Mouse (Mus musculus) megakaryocyte progenitor cell, adult 5-6 weeks (primary cell): Measurements from ENCODE around the gene Hmx3. TPM values are rescaled to one million over a fixed set of nuclear protein-coding genes. Genes with fewer than 3 reads are reported as not detected.

Experiments
- ATAC-seq: replicated peaks from 2 replicates; pipeline ENCODE4 v1.8.0; 2016; ENCODE audit warnings: mild to moderate bottlenecking, moderate TSS enrichment, inconsistent platforms; ENCODE audit not compliant: poor library complexity
- total RNA-seq, 2 experiments: library from RNA; stranded (forward) in 1 of 2; stranded (reverse) in 1 of 2; fragments of 157-497, 149-512 nt in 1 of 2; fragments of 200-1000 nt in 1 of 2; gene quantifications; 2 replicates each; pipeline versions ENCODE4 v1.2.3 to v1.2.4; 2015 to 2017

The Hmx3 gene
- total RNA-seq, 2 experiments from 2014 or later = not detected

DNA sequence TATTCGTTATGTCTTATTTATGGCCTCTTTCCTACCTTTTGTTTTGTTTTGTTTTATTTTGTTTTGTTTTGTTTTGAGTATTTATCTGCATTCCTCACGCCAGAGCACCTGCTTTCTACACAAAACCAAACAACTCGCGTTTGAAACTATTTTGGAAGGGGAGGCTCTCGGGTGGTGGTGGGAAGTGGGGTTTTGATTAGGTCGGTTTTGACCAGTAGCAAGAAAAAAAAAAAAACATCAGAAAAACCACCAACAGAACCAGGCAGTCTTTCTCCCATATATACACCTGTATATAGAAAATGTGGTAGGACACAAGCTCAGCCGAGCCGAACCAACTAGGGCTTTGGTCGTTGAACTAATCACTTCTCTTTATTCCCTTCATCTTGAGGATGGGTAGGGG, 13.4 kb downstream of the Hmx3 start:
- ATAC-seq = no peak

DNA sequence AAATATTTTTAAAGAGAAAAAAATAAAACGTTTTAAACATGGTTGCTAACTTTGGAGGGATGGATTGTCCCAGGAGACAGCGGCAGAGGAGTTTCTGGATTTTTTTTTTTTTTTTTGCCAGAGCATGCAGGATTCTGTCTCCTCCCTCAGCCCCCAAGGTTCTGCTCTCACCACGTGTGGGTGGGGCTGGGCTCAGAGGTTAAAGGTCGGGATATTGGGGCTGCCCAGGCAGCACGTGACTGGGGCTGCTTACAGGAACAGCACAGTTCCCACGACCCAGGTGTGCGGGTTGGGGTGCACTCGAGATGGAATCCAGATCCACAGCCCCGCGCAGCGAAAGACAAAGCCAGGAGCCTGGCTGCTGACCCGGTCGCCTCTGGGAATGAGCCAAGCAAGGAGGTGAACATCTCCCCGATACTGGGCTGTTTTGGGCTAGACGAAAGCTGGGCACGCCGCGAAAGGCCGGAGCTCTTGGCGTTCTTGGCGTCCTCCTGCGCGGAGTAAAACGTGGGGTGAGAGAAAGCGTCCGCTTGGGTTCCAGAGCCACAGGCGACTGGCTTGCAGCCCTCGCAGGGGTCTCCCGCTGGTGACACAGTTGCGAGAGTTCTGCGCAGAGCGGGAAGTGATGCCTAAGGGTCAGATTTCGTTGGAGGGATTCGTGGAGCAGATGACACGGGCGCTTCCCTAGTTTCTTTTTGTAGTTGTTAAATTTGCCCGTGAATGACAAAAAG, 14.0 kb downstream of the Hmx3 start:
- no peak for ATAC-seq

DNA sequence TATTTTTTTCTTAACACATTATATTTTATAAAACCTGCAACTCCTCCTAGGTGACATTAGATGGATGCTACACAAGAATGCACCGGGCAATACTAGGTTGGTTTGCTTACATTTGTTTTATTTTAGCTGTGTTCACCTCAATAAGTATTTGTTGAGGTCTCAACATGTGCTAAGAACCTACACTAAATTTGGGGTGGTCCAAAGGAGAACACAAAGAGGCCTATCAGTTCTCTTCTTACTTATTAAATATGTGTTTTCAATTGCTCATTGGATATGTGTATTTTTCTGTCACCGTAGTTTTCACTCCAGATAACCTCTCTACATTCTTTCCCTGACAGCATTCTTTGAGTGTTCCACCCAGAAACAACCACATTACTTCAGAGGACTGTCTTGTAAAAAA, 15.1 kb downstream of the Hmx3 start:
- no peak for ATAC-seq

DNA sequence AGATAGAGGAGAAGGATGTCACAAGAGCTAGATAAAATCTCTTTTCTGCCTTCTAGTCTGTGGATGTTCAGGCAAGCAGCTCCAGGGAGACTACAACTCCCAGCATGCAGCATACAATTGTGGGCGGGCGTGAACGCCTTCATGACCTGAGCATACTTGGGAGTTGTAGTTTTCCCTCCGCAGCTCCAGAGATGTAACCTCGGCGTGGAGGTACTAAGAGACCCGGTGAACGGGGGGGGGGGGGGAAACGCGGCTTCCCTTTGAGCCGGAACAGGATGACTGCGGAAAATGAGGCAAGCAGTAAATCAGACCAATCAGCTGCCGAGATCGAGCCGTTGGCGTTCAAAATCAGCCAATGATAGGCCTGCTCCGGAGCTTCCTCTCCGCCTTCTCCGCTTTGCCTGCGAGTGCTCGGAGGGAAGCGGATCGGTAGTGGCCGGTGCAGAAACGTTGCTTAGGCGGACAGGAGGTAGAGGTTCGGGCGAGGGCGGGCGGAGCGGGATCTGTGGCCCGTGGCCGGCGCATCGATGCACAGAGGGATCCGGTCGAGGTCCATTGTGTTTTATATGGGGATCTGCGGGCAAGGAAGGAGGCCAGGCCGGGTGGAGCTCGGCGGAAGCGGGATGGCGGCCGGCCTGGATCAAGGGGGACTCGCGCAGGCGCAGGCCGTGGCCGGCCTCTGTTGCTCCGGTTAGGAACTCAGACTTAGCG, 17.5 kb downstream of the Hmx3 start, which contains the start of gene Bub3:
Bub3 (plus strand) TSS at position 237 of the 711 bp plus-strand sequence.
- peak; percentile 89 for ATAC-seq

DNA sequence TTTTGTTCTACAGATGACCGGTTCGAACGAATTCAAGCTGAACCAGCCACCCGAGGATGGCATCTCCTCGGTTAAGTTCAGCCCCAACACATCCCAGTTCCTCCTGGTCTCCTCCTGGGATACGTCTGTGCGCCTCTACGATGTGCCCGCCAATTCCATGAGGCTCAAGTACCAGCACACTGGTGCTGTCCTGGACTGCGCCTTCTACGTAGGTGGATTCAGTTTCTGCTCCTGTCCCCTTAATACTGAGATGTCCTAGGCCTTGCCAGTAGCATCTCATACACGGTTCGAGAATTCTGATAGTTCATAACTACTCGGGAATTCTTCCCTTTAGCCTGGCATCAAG, 18.0 kb downstream of the Hmx3 start:
- peak; percentile 11 for ATAC-seq

DNA sequence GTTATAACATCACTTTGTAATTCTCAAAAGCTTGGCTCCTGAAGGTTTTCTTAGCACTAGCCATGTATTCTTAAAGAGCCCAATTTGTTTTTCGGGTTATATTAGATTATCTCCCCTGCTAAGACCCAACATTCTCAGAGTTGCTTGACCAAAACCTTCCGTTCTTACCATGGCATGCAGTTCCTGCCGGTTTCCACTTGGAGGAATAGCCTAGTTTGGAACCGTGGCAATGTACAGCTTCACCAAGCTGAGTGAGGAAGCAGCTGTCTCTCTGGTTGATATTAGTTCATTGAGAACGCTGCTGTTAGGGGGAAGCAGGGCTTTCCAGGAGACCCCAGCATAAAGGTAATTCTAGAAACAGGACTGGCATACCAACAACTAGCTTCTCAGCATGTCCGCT, 32.6 kb downstream of the Hmx3 start:
- ATAC-seq = no peak

DNA sequence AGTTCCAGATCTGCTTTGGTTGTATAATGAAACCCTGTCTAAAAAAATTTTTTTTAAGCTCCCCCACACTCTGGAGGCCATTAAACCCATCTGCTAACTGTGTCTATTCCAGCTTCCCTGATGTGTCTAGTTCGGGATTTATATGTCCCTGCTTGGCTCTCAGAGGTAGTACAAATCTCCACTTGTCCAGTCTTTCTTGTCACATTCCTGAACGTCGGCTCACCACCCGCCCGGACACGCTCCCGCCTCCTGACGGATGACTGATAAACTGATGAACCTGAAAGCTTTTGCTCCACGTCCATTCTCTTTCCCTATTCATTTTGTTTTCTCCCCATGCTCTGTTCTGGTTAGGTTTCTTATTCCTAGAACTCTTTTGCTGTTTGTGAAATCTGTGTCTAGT, 39.5 kb downstream of the Hmx3 start:
- no peak for ATAC-seq

DNA sequence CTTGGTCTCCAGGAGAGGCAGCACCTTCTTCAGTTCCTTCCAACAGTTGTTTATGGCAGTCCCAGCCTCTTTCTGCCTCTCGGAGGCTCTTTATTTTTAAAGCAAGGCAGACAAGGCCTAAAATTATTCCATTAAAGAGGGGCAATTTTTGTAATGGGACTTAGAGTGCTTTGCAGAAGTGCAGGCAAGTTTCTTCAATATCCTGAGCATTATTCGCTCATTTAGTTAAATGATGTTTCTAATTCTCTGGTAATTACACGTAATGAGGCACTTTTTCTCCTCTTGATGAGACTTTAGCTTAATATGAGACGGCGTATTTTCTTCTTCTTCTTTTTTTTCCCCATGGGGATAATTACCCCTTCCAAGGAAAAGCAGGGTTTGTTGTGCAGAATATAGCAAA, 42.9 kb downstream of the Hmx3 start:
- ATAC-seq = no peak

Other genes with a start within 250 kb of the Hmx3 start
- gene Cuzd1, start 220.6 kb upstream of the Hmx3 start, total RNA-seq (2015) = 0.17 TPM in 1 of 2 replicates, not detected in the other
- not detected in 2 replicates for gene Cuzd1, start 220.6 kb upstream of the Hmx3 start, total RNA-seq (2017)
- gene Fam24b, start 213.4 kb upstream of the Hmx3 start, total RNA-seq (2015) = not detected in 2 replicates
- gene Fam24b, start 213.4 kb upstream of the Hmx3 start, total RNA-seq (2017) = not detected in 2 replicates
- gene Fam24a, start 209.0 kb upstream of the Hmx3 start, total RNA-seq (2015) = not detected in 2 replicates
- not detected in 2 replicates for gene Fam24a, start 209.0 kb upstream of the Hmx3 start, total RNA-seq (2017)
- gene 2310057M21Rik, start 180.1 kb upstream of the Hmx3 start, total RNA-seq (2015) = 11.0 and 21.7 TPM in 2 replicates
- gene 2310057M21Rik, start 180.1 kb upstream of the Hmx3 start, total RNA-seq (2017) = 5.6 and 8.7 TPM in 2 replicates
- gene Pstk, start 171.7 kb upstream of the Hmx3 start, total RNA-seq (2015) = 31.2 and 36.4 TPM in 2 replicates
- 13.8 and 33.4 TPM in 2 replicates for gene Pstk, start 171.7 kb upstream of the Hmx3 start, total RNA-seq (2017)
- gene Ikzf5, start 132.3 kb upstream of the Hmx3 start, total RNA-seq (2015) = 27.7 and 30.6 TPM in 2 replicates
- gene Ikzf5, start 132.3 kb upstream of the Hmx3 start, total RNA-seq (2017) = 25.3 and 31.2 TPM in 2 replicates
- 27.5 and 27.8 TPM in 2 replicates for gene Acadsb, start 132.3 kb upstream of the Hmx3 start, total RNA-seq (2015)
- 39.9 and 46.6 TPM in 2 replicates for gene Acadsb, start 132.3 kb upstream of the Hmx3 start, total RNA-seq (2017)
- 0.15 TPM in 1 of 2 replicates, not detected in the other for gene Hmx2, start 5.9 kb downstream of the Hmx3 start, total RNA-seq (2015)
- gene Hmx2, start 5.9 kb downstream of the Hmx3 start, total RNA-seq (2017) = not detected in 2 replicates
- 164 and 173 TPM in 2 replicates for gene Bub3, start 17.4 kb downstream of the Hmx3 start, total RNA-seq (2015)
- 85.9 and 90.3 TPM in 2 replicates for gene Bub3, start 17.4 kb downstream of the Hmx3 start, total RNA-seq (2017)